Mouse (Mus musculus) cortical plate, adult 2 months (tissue): ENCODE data around the gene Fam124a. TPM values are rescaled to one million over a fixed set of nuclear protein-coding genes. Genes with fewer than 3 reads are reported as not detected.
"Not testable (repeated sequence)": the region's sequence is repeated elsewhere in the genome, so short reads cannot be mapped to it uniquely, and the experiment has no call there.

Experiments used
- H3K27ac ChIP-seq: fragments of 200-500 bp; 2 replicates; pipeline ENCODE4 v1.5.1; 2012; ENCODE audit warnings: low read length, control low read depth, inconsistent platforms; ENCODE audit not compliant: insufficient read depth
- H3K4me1 ChIP-seq: fragments of 200-500 bp; 2 replicates; pipeline ENCODE4 v1.6.1; 2011; ENCODE audit warnings: low read length; ENCODE audit not compliant: control insufficient read depth, insufficient read depth
- H3K4me3 ChIP-seq: fragments of 200-500 bp; 2 replicates; pipeline ENCODE4 v1.5.1; 2011; ENCODE audit warnings: mild to moderate bottlenecking, low read length, control low read depth; ENCODE audit not compliant: insufficient read depth
- CTCF ChIP-seq: fragments of 200-500 bp; IDR thresholded peaks from 2 replicates; pipeline ENCODE4 v1.5.1; 2011; ENCODE audit warnings: mild to moderate bottlenecking, control low read depth, low read length; ENCODE audit not compliant: insufficient read depth; ENCODE audit errors: extremely low read depth
- POLR2A ChIP-seq: fragments of 200-500 bp; IDR thresholded peaks from 2 replicates; pipeline ENCODE4 v1.6.1; 2011; ENCODE audit warnings: mild to moderate bottlenecking, low read length, control low read depth; ENCODE audit not compliant: insufficient read depth; ENCODE audit errors: extremely low read depth
- polyA plus RNA-seq: library from polyadenylated mRNA; depleted of rRNA; stranded (reverse); fragments of >200 nt; gene quantifications from 2 replicates; pipeline ENCODE4 v1.2.3, GENCODE M21; 2012

Gene Fam124a
- polyA plus RNA-seq, 1 experiment = 26.4 TPM

GRCm38 (mm10) chr14:62602869-62603268 is 47.3 kb downstream of the Fam124a start:
- no peak overlapping the region for H3K4me3 ChIP-seq
- peaks cover 2% of the 10 kb centered on the region; the same call in 1 of the 2 replicates for H3K4me1 ChIP-seq
- TF ChIP-seq CTCF = no peak
- TF ChIP-seq POLR2A = no peak
- H3K27ac ChIP-seq = no peak overlapping the region

GRCm38 (mm10) chr14:62607791-62608196 is 52.3 kb downstream of the Fam124a start:
- no peak overlapping the region for H3K27ac ChIP-seq
- H3K4me1 ChIP-seq = no peaks in the 10 kb centered on the region; the same call in 1 of the 2 replicates
- TF ChIP-seq POLR2A = no peak
- peak; percentile 59 for TF ChIP-seq CTCF
- H3K4me3 ChIP-seq = no peak overlapping the region

GRCm38 (mm10) chr14:62609904-62610303 is 54.4 kb downstream of the Fam124a start:
- TF ChIP-seq POLR2A = no peak
- TF ChIP-seq CTCF = no peak
- Histone ChIP-seq H3K4me1 (no peaks in the 10 kb centered on the region), H3K4me3 (no peak overlapping the region), H3K27ac (no peak overlapping the region)

GRCm38 (mm10) chr14:62622393-62622792 is 66.9 kb downstream of the Fam124a start:
- 0 out of 2 replicates have a peak, but pooled peaks cover 3% of the 10 kb centered on the region for H3K4me1 ChIP-seq
- H3K4me3 ChIP-seq = no peak overlapping the region
- no peak overlapping the region for H3K27ac ChIP-seq
- TF ChIP-seq CTCF (no peak), POLR2A (no peak)

GRCm38 (mm10) chr14:62627951-62628350 is 72.4 kb downstream of the Fam124a start:
- Histone ChIP-seq H3K27ac (no peak overlapping the region), H3K4me1 (no peaks in the 10 kb centered on the region), H3K4me3 (no peak overlapping the region)
- TF ChIP-seq CTCF (no peak), POLR2A (no peak)

GRCm38 (mm10) chr14:62637436-62638344 is 82.2 kb downstream of the Fam124a start:
- Histone ChIP-seq H3K4me1 (peaks cover 3% of the 10 kb centered on the region; the same call in 1 of the 2 replicates), H3K4me3 (no peak overlapping the region), H3K27ac (peak overlapping the region; percentile 28; the same call in 1 of the 2 replicates)
- TF ChIP-seq CTCF (no peak), POLR2A (no peak)

- Histone ChIP-seq H3K27ac (peak overlapping the region; percentile 28; the same call in 1 of the 2 replicates), H3K4me3 (no peak overlapping the region), H3K4me1 (peaks cover 3% of the 10 kb centered on the region; the same call in 1 of the 2 replicates)
- TF ChIP-seq CTCF = no peak
- TF ChIP-seq POLR2A = no peak
Observed at GRCm38 (mm10) chr14:62638345-62638702, 82.8 kb downstream of the Fam124a start.

- no peak overlapping the region for H3K4me3 ChIP-seq
- H3K4me1 ChIP-seq = peaks cover 3% of the 10 kb centered on the region; the same call in 1 of the 2 replicates
- no peak overlapping the region for H3K27ac ChIP-seq
- TF ChIP-seq CTCF (peak; percentile 34; the same call in 1 of the 2 replicates), POLR2A (no peak)
Observed at GRCm38 (mm10) chr14:62639111-62639510, 83.6 kb downstream of the Fam124a start.

GRCm38 (mm10) chr14:62639551-62639950 is 84.0 kb downstream of the Fam124a start:
- peaks cover 3% of the 10 kb centered on the region; the same call in 1 of the 2 replicates for H3K4me1 ChIP-seq
- H3K27ac ChIP-seq = no peak overlapping the region
- H3K4me3 ChIP-seq = no peak overlapping the region
- TF ChIP-seq POLR2A (no peak), CTCF (no peak)

GRCm38 (mm10) chr14:62640396-62640795 is 84.9 kb downstream of the Fam124a start:
- H3K4me1 ChIP-seq = peaks cover 3% of the 10 kb centered on the region; the same call in 1 of the 2 replicates
- H3K27ac ChIP-seq = no peak overlapping the region
- TF ChIP-seq POLR2A = no peak
- no peak for TF ChIP-seq CTCF
- no peak overlapping the region for H3K4me3 ChIP-seq

GRCm38 (mm10) chr14:62642368-62642767 is 86.8 kb downstream of the Fam124a start:
- H3K4me3 ChIP-seq, H3K4me1 ChIP-seq, H3K27ac ChIP-seq: not testable (repeated sequence)
